Mouse (Mus musculus) forebrain, postnatal 0 days (tissue): ENCODE measurements around the gene Spag9. TPM values are rescaled to one million over a fixed set of nuclear protein-coding genes. Genes with fewer than 3 reads are reported as not detected.

Experiments
- ATAC-seq: fragments of 200-750 bp; cut with Nextera tagmentation; 2 replicates; pipeline ENCODE4 v1.8.0; 2017; ENCODE audit warnings: mild to moderate bottlenecking, moderate library complexity
- DNase-seq: peaks from one replicate; pipeline ENCODE4 v3.0.0-alpha.2; 2015
- H3K27ac ChIP-seq: fragments of 300-500 bp; sonication (generic); 2 replicates; pipeline ENCODE4 v1.5.1; 2014; ENCODE audit warnings: low read depth, mild to moderate bottlenecking, antibody characterized with exemption, low read length, moderate library complexity, mixed read lengths
- H3K27me3 ChIP-seq: fragments of 300-500 bp; sonication (generic); 2 replicates; pipeline ENCODE4 v1.6.1; 2014; ENCODE audit warnings: mild to moderate bottlenecking, low read length, mixed read lengths; ENCODE audit not compliant: insufficient read depth
- H3K36me3 ChIP-seq: fragments of 300-500 bp; sonication (generic); 2 replicates; pipeline ENCODE4 v1.6.1; 2014; ENCODE audit warnings: mild to moderate bottlenecking, moderate library complexity; ENCODE audit not compliant: insufficient read depth
- H3K4me1 ChIP-seq: fragments of 300-500 bp; sonication (generic); 2 replicates; pipeline ENCODE4 v1.6.1; 2014; ENCODE audit warnings: antibody characterized with exemption; ENCODE audit not compliant: insufficient read depth
- H3K4me2 ChIP-seq: fragments of 300-500 bp; sonication (generic); 2 replicates; pipeline ENCODE4 v1.6.1; 2014; ENCODE audit warnings: low read depth, mild to moderate bottlenecking, moderate library complexity
- H3K4me3 ChIP-seq: fragments of 300-500 bp; sonication (generic); 2 replicates; pipeline ENCODE4 v1.5.1; 2014; ENCODE audit warnings: low read depth, low read length, mixed read lengths
- H3K9ac ChIP-seq: fragments of 300-500 bp; sonication (generic); 2 replicates; pipeline ENCODE4 v1.6.1; 2014; ENCODE audit warnings: mild to moderate bottlenecking
- H3K9me3 ChIP-seq: fragments of 300-500 bp; sonication (generic); 2 replicates; pipeline ENCODE4 v1.6.1; 2016; ENCODE audit warnings: low read length
- CTCF ChIP-seq: sonication (generic); IDR thresholded peaks from 2 replicates; pipeline ENCODE4 v1.5.1; 2016; ENCODE audit warnings: antibody characterized with exemption, control low read depth, low read depth
- whole genome bisulfite sequencing: fragments of 180-500 bp; shearing (Covaris S2); extraction: QIAGEN DNeasy Blood & Tissue Kit; methylation state at CpG from one replicate; pipeline ENCODE4 v1.1.7; 2014; 5-methylcytosine and 5-hydroxymethylcytosine counted together
- polyA plus RNA-seq: library from polyadenylated mRNA; unstranded; fragments of >200 nt; fragmentation: Nextera tagmentation; extraction: Ambion mirVana; gene quantifications from 2 replicates; pipeline ENCODE4 v1.2.1, GENCODE M21; 2015
- total RNA-seq: library from RNA; depleted of rRNA; stranded (reverse); fragments of >200 nt; gene quantifications from 2 replicates; pipeline ENCODE4 v1.2.3, GENCODE M21; 2014

The Spag9 gene
- total and polyA plus RNA-seq, 2 experiments from 2014 or later, result 67.1 to 155 TPM

- H3K36me3 ChIP-seq, result peaks cover 68% of the 10 kb centered on the region
These were observed 101.6 kb downstream of the Spag9 start for GRCm38 (mm10) chr11:94097489-94097888.

DNA sequence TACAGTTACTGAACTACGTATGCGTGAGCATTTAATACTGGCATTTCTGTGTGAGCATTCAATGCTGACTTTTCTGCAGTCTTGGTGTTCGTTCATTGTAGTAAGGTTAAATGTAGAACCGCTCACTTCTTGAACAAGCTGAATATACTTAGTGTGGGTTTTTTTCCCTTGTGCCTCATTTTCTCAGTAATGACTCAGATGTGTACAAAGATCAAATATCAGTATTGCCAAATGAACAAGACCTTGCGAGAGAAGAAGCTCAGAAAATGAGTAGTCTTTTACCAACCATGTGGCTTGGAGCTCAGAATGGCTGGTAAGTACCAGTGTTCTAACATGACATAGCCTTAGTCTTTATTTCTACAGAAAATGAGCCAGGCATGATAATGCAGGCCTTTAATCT lies 102.9 kb downstream of the Spag9 start:
- H3K4me3 ChIP-seq, result no peak overlapping the region
- H3K4me1 ChIP-seq, result no peaks in the 10 kb centered on the region
- H3K27me3 ChIP-seq, result no peaks in the 10 kb centered on the region
- peaks cover 62% of the 10 kb centered on the region for H3K36me3 ChIP-seq
- WGBS, result 94% methylated on average over 5 of the region's 5 CpGs
- H3K9me3 ChIP-seq, result no peaks in the 10 kb centered on the region
- H3K9ac ChIP-seq, result no peak overlapping the region
- no peak overlapping the region for H3K4me2 ChIP-seq
- ATAC-seq (no peak), DNase-seq (no peak)
- H3K27ac ChIP-seq, result no peak overlapping the region
- TF ChIP-seq CTCF, result no peak

More at GRCm38 (mm10) chr11:94097489-94097888, 101.6 kb downstream of the Spag9 start:
- H3K27ac ChIP-seq, result no peak overlapping the region
- no peak overlapping the region for H3K4me3 ChIP-seq
- H3K4me2 ChIP-seq, result no peak overlapping the region
- no peak overlapping the region for H3K9ac ChIP-seq
- no peak for DNase-seq
- H3K4me1 ChIP-seq, result no peaks in the 10 kb centered on the region
- 96% methylated on average over 3 of the region's 3 CpGs for WGBS
- H3K9me3 ChIP-seq, result no peaks in the 10 kb centered on the region
- no peak for ATAC-seq
- no peaks in the 10 kb centered on the region for H3K27me3 ChIP-seq
- no peak for TF ChIP-seq CTCF

DNA sequence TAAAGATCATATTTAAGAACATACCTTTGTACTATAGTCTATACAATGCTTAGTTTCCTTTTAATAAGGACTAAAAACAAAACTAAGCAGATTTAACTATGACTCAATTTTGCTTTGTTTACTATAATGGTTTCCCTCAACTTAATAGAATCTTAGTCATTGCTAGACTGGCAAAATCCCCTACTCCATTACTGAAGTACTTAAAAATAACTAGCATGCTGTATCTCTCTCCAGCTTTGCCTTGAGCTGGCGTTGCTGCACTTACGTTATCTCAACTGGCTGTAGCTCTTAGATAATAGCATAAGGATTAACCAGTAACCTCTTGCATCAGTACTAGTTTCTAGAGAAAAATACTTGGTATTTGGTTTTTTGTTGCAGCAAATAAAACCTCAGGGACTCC lies 117.9 kb downstream of the Spag9 start:
- H3K36me3 ChIP-seq, result peaks cover 62% of the 10 kb centered on the region
- no peak for DNase-seq
- no peak overlapping the region for H3K4me2 ChIP-seq
- no peaks in the 10 kb centered on the region for H3K9me3 ChIP-seq
- no peaks in the 10 kb centered on the region for H3K27me3 ChIP-seq
- TF ChIP-seq CTCF, result no peak
- ATAC-seq, result no peak
- no peak overlapping the region for H3K4me3 ChIP-seq
- H3K4me1 ChIP-seq, result no peaks in the 10 kb centered on the region
- 94% methylated on average over 2 of the region's 2 CpGs for WGBS
- H3K27ac ChIP-seq, result no peak overlapping the region
- no peak overlapping the region for H3K9ac ChIP-seq

DNA sequence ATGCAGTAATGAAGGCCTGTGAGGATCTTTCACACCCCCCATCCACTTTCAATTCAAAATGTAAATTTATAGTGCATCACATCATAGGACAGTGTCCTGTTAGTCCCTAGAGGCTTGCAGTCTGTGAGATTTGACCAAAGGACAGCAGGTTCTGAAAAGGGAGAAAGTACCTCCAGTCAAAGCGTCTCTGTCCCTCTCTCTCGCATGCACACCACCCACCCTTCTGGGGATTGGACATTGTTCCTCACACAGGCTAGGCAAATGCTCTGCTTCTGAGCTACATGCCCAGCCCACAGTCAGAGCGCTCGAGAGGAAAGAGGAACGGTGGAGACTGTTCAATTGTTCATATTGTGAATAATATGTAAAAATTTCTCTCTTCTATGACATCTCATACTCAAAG lies 119.5 kb downstream of the Spag9 start:
- Histone ChIP-seq H3K27me3 (no peaks in the 10 kb centered on the region), H3K4me1 (no peaks in the 10 kb centered on the region), H3K36me3 (peaks cover 58% of the 10 kb centered on the region), H3K4me3 (no peak overlapping the region), H3K4me2 (no peak overlapping the region), H3K9ac (no peak overlapping the region), H3K27ac (no peak overlapping the region), H3K9me3 (no peaks in the 10 kb centered on the region)
- no peak for TF ChIP-seq CTCF
- no peak for ATAC-seq
- WGBS, result 96% methylated on average over 5 of the region's 5 CpGs
- DNase-seq, result no peak

DNA sequence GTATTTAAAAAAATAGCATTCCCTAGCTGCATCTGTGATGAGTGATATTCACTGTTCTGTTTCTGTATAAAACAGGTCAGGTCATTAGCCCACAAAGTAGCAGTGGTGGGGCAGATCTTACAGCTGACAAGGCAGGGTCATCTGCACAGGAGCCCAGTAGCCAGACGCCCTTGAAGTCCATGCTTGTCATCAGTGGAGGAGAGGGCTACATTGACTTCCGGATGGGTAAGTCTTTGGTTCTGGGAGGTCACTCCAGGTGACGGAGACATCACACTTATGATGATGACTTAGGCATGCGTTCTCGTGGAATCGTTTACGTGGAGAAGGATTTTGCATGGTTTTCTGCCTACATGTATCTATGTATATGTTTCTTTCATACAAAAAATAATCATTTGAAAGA lies 120.8 kb downstream of the Spag9 start:
- peaks cover 66% of the 10 kb centered on the region for H3K36me3 ChIP-seq
- H3K27me3 ChIP-seq, result no peaks in the 10 kb centered on the region
- no peaks in the 10 kb centered on the region for H3K9me3 ChIP-seq
- H3K4me1 ChIP-seq, result no peaks in the 10 kb centered on the region
- TF ChIP-seq CTCF, result no peak
- no peak overlapping the region for H3K9ac ChIP-seq
- no peak overlapping the region for H3K27ac ChIP-seq
- H3K4me3 ChIP-seq, result no peak overlapping the region
- H3K4me2 ChIP-seq, result no peak overlapping the region
- WGBS, result 98% methylated on average over 7 of the region's 7 CpGs
- DNase-seq, result no peak
- no peak for ATAC-seq

- 99% methylated on average over 6 of the region's 6 CpGs for WGBS
- no peak for ATAC-seq
- Histone ChIP-seq H3K9ac (no peak overlapping the region), H3K9me3 (no peaks in the 10 kb centered on the region), H3K27me3 (no peaks in the 10 kb centered on the region), H3K4me2 (no peak overlapping the region), H3K4me1 (no peaks in the 10 kb centered on the region), H3K36me3 (peaks cover 67% of the 10 kb centered on the region), H3K27ac (no peak overlapping the region), H3K4me3 (no peak overlapping the region)
- no peak for DNase-seq
- no peak for TF ChIP-seq CTCF
These were observed 121.9 kb downstream of the Spag9 start for GRCm38 (mm10) chr11:94117836-94118235.

- ATAC-seq, result no peak
These were observed 122.7 kb downstream of the Spag9 start for GRCm38 (mm10) chr11:94118612-94119011.

DNA sequence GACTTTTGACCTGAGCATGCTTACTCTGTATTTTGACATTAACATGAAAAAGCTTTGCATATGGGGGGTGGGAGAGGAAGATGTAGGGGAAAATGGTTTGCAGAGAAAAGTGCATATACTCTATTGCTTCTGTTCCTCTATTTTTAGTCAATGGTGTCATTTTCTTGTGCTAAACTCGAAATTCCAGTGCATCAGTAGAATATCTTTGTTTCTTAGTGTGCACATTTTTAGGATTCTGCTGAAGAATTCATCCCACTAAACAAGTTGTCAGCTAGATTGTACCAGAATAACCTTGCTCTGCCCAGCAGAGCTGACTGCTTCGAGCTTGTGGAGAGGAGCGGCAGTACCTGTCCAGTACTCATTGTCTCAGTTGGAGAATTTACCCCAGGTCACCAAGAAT lies 124.8 kb downstream of the Spag9 start:
- Histone ChIP-seq H3K4me3 (no peak overlapping the region), H3K9ac (no peak overlapping the region), H3K27me3 (no peaks in the 10 kb centered on the region), H3K27ac (no peak overlapping the region), H3K4me2 (no peak overlapping the region), H3K9me3 (no peaks in the 10 kb centered on the region), H3K4me1 (no peaks in the 10 kb centered on the region), H3K36me3 (peaks cover 69% of the 10 kb centered on the region)
- DNase-seq, result no peak
- no peak for TF ChIP-seq CTCF
- ATAC-seq, result no peak
- WGBS, result 90% methylated on average over 3 of the region's 3 CpGs

More at GRCm38 (mm10) chr11:94118612-94119011, 122.7 kb downstream of the Spag9 start:
- Histone ChIP-seq H3K9me3 (no peaks in the 10 kb centered on the region), H3K9ac (no peak overlapping the region), H3K27ac (no peak overlapping the region), H3K27me3 (no peaks in the 10 kb centered on the region), H3K4me3 (no peak overlapping the region), H3K4me2 (no peak overlapping the region), H3K36me3 (peaks cover 68% of the 10 kb centered on the region), H3K4me1 (no peaks in the 10 kb centered on the region)
- DNase-seq, result no peak
- no peak for TF ChIP-seq CTCF
